Mouse (Mus musculus): ENCODE results near the gene Smarcd3. TPM values are rescaled to one million over a fixed set of nuclear protein-coding genes. Genes with fewer than 3 reads are reported as not detected.

The Smarcd3 gene
- total and polyA plus RNA-seq, 3 experiments: 2.7 to 16.5 TPM; not detected in 1

GRCm38 (mm10) chr5:24645454-24645853, 21.2 kb upstream of the Smarcd3 start:
- Histone ChIP-seq H3K4me1 (ENCODE audit: control insufficient read depth in 1 of 2, insufficient read depth in 2 of 2, low read length in 2 of 2) (no peaks in the 10 kb centered on the region), H3K27ac (ENCODE audit: control insufficient read depth, low read depth, low read length) (no peak overlapping the region), H3K9ac (ENCODE audit: control insufficient read depth, low read depth, low read length, poor library complexity, severe bottlenecking) (no peak overlapping the region), H3K9me3 (replicated peaks; ENCODE audit: insufficient read depth, low read length) (no peaks in the 10 kb centered on the region), H3K79me2 (ENCODE audit: control insufficient read depth, insufficient read depth, low read length, poor library complexity) (no peaks in the 10 kb centered on the region), H3K36me3 (ENCODE audit: control insufficient read depth in 1 of 2, insufficient read depth in 2 of 2, low read length in 2 of 2) (no peaks in the 10 kb centered on the region), H3K27me3 (ENCODE audit: control insufficient read depth in 1 of 2, insufficient read depth in 2 of 2, low read length in 2 of 2) (peaks cover 0 to 4% of the 10 kb centered on the region in 2 experiments; a peak in 1 of 4 replicates), H3K4me3 (ENCODE audit: control insufficient read depth in 1 of 2, insufficient read depth in 1 of 2, low read depth in 2 of 2, low read length in 2 of 2) (no peak overlapping the region)
- no peak for TF ChIP-seq TAL1 (IDR thresholded peaks at IDR 0.05; ENCODE audit: low read length)
- no peak for TF ChIP-seq CHD2 (IDR thresholded peaks at IDR 0.05; ENCODE audit: low read length)
- no peak for TF ChIP-seq SMC3 (IDR thresholded peaks at IDR 0.05; ENCODE audit: low read depth, low read length)
- no peak for TF ChIP-seq CTCF (IDR thresholded peaks at IDR 0.05 in 2 of 3, conservative IDR thresholded peaks at IDR 0.05 in 1 of 3; ENCODE audit: control insufficient read depth in 1 of 3, insufficient read depth in 1 of 3, low read depth in 2 of 3, low read length in 3 of 3, poor library complexity in 1 of 3, severe bottlenecking in 1 of 3)
- no peak for TF ChIP-seq MEF2A (IDR thresholded peaks at IDR 0.05; ENCODE audit: extremely low read depth, insufficient replicate concordance, low read depth, low read length, poor library complexity, severe bottlenecking)
- no peak for TF ChIP-seq HCFC1 (IDR thresholded peaks at IDR 0.05; ENCODE audit: low read depth, low read length)
- no peak for TF ChIP-seq MXI1 (IDR thresholded peaks at IDR 0.05; ENCODE audit: low read depth, low read length)
- TF ChIP-seq RAD21 (IDR thresholded peaks at IDR 0.05; ENCODE audit: low read depth, low read length): no peak
- TF ChIP-seq ZNF384 (IDR thresholded peaks at IDR 0.05; ENCODE audit: low read depth, low read length): no peak
- no peak for TF ChIP-seq USF2 (IDR thresholded peaks at IDR 0.05; ENCODE audit: borderline replicate concordance in 1 of 2, insufficient read depth in 1 of 2, low read depth in 1 of 2, low read length in 2 of 2)
- TF ChIP-seq TCF12 (IDR thresholded peaks at IDR 0.05; ENCODE audit: low read depth, low read length): no peak
- TF ChIP-seq JUND (IDR thresholded peaks at IDR 0.05; ENCODE audit: low read depth, low read length): no peak
- no peak for TF ChIP-seq ZKSCAN1 (IDR thresholded peaks at IDR 0.05; ENCODE audit: low read depth, low read length)
- DNase-seq (ENCODE audit: low read depth, low spot score): no peak

- Histone ChIP-seq H3K4me1 (ENCODE audit: control insufficient read depth in 1 of 2, insufficient read depth in 2 of 2, low read length in 2 of 2) (peaks cover 0 to 19% of the 10 kb centered on the region in 2 experiments; a peak in 3 of 4 replicates), H3K9me3 (replicated peaks; ENCODE audit: insufficient read depth, low read length) (no peaks in the 10 kb centered on the region), H3K27me3 (ENCODE audit: control insufficient read depth in 1 of 2, insufficient read depth in 2 of 2, low read length in 2 of 2) (no peaks in the 10 kb centered on the region), H3K36me3 (ENCODE audit: control insufficient read depth in 1 of 2, insufficient read depth in 2 of 2, low read length in 2 of 2) (peaks cover 0 to 7% of the 10 kb centered on the region in 2 experiments; a peak in 2 of 4 replicates), H3K4me3 (ENCODE audit: control insufficient read depth in 1 of 2, insufficient read depth in 1 of 2, low read depth in 2 of 2, low read length in 2 of 2) (no peak overlapping the region), H3K79me2 (ENCODE audit: control insufficient read depth, insufficient read depth, low read length, poor library complexity) (no peaks in the 10 kb centered on the region), H3K27ac (ENCODE audit: control insufficient read depth, low read depth, low read length) (no peak overlapping the region), H3K9ac (ENCODE audit: control insufficient read depth, low read depth, low read length, poor library complexity, severe bottlenecking) (no peak overlapping the region)
- DNase-seq (ENCODE audit: low read depth, low spot score): no peak
- TF ChIP-seq ZMIZ1 (IDR thresholded peaks at IDR 0.05; ENCODE audit: low read depth, low read length) (no peak), CHD2 (IDR thresholded peaks at IDR 0.05; ENCODE audit: low read length) (no peak)
These were observed 14.9 kb upstream of the Smarcd3 start for GRCm38 (mm10) chr5:24639081-24639480.

- no peak overlapping the region for H3K4me3 ChIP-seq (ENCODE audit: control insufficient read depth in 1 of 2, insufficient read depth in 1 of 2, low read depth in 2 of 2, low read length in 2 of 2)
These were observed 13.9 kb upstream of the Smarcd3 start for GRCm38 (mm10) chr5:24638131-24638530.

More at GRCm38 (mm10) chr5:24638131-24638530, 13.9 kb upstream of the Smarcd3 start:
- H3K79me2 ChIP-seq (ENCODE audit: control insufficient read depth, insufficient read depth, low read length, poor library complexity): no peaks in the 10 kb centered on the region
- H3K36me3 ChIP-seq (ENCODE audit: control insufficient read depth in 1 of 2, insufficient read depth in 2 of 2, low read length in 2 of 2): peaks cover 0 to 7% of the 10 kb centered on the region in 2 experiments; a peak in 2 of 4 replicates
- peaks cover 0 to 20% of the 10 kb centered on the region in 2 experiments; a peak in 3 of 4 replicates for H3K4me1 ChIP-seq (ENCODE audit: control insufficient read depth in 1 of 2, insufficient read depth in 2 of 2, low read length in 2 of 2)
- no peak overlapping the region for H3K9ac ChIP-seq (ENCODE audit: control insufficient read depth, low read depth, low read length, poor library complexity, severe bottlenecking)
- H3K9me3 ChIP-seq (replicated peaks; ENCODE audit: insufficient read depth, low read length): no peaks in the 10 kb centered on the region
- TF ChIP-seq NRF1 (IDR thresholded peaks at IDR 0.05; ENCODE audit: insufficient read depth, low read depth, low read length, poor library complexity, severe bottlenecking): no peak
- TF ChIP-seq MYB (IDR thresholded peaks at IDR 0.05; ENCODE audit: low read depth, low read length): no peak
- TF ChIP-seq ZMIZ1 (IDR thresholded peaks at IDR 0.05; ENCODE audit: low read depth, low read length): no peak
- no peak for TF ChIP-seq NELFE (IDR thresholded peaks at IDR 0.05; ENCODE audit: low read depth, low read length)
- TF ChIP-seq USF2 (IDR thresholded peaks at IDR 0.05; ENCODE audit: borderline replicate concordance in 1 of 2, insufficient read depth in 1 of 2, low read depth in 1 of 2, low read length in 2 of 2): no peak
- no peak for TF ChIP-seq RAD21 (IDR thresholded peaks at IDR 0.05; ENCODE audit: low read depth, low read length)
- TF ChIP-seq TCF12 (IDR thresholded peaks at IDR 0.05; ENCODE audit: low read depth, low read length): no peak
- no peak for TF ChIP-seq MEF2A (IDR thresholded peaks at IDR 0.05; ENCODE audit: extremely low read depth, insufficient replicate concordance, low read depth, low read length, poor library complexity, severe bottlenecking)
- TF ChIP-seq HCFC1 (IDR thresholded peaks at IDR 0.05; ENCODE audit: low read depth, low read length): no peak
- no peak for TF ChIP-seq CHD2 (IDR thresholded peaks at IDR 0.05; ENCODE audit: low read length)
- no peak for TF ChIP-seq MAX (IDR thresholded peaks at IDR 0.05; ENCODE audit: low read length)
- no peak for TF ChIP-seq ELF1 (IDR thresholded peaks at IDR 0.05; ENCODE audit: low read depth, low read length)
- no peak for TF ChIP-seq MYC (IDR thresholded peaks at IDR 0.05; ENCODE audit: low read depth, low read length)
- no peak for TF ChIP-seq SIN3A (IDR thresholded peaks at IDR 0.05; ENCODE audit: low read length)
- TF ChIP-seq UBTF (IDR thresholded peaks at IDR 0.05; ENCODE audit: borderline replicate concordance, insufficient read depth, low read depth, low read length): no peak
- H3K27ac ChIP-seq (ENCODE audit: control insufficient read depth, low read depth, low read length): no peak overlapping the region
- no peaks in the 10 kb centered on the region for H3K27me3 ChIP-seq (ENCODE audit: control insufficient read depth in 1 of 2, insufficient read depth in 2 of 2, low read length in 2 of 2)
- peak; percentile 61 for DNase-seq (ENCODE audit: low read depth, low spot score)

All from MEL (cell line).